ENCODE assay signal across 9 mouse cellular contexts in genomic region chr16:44555791-44556709, GRCm38 (mm10). TPM values are rescaled to one million over a fixed set of nuclear protein-coding genes. Genes with fewer than 3 reads are reported as not detected.
A peak's percentile ranks its signal among the peaks of the same experiment; 100 is the strongest.
DNase-seq lines count a peak whose midpoint lies in the region; ATAC-seq and TF ChIP-seq lines count a peak whose summit lies in the region.
"Had no signal": no experiment of that assay in that cellular context is flagged by ENCODE, and none has a peak within 500 bp of the region (broad histone marks: within the 10 kb centered on the region; RNA-seq: fewer than 3 reads in every experiment).

No protein-coding gene starts in this region.

- WGBS in heart, embryonic 13.5 days: 65% methylated on average over 9 of the region's 9 CpGs
- WGBS in forebrain, embryonic 16.5 days: 20% methylated on average over 9 of the region's 9 CpGs
- WGBS in midbrain, embryonic 12.5 days: 30% methylated on average over 9 of the region's 9 CpGs

- H3K9me3 ChIP-seq in heart, embryonic 13.5 days: no peaks in the 10 kb centered on the region
- H3K9me3 ChIP-seq in forebrain, embryonic 16.5 days (ENCODE audit: control insufficient read depth, low read length): no peaks in the 10 kb centered on the region
- no peaks in the 10 kb centered on the region for H3K9me3 ChIP-seq in midbrain, embryonic 12.5 days
- H3K9me3 ChIP-seq: liver, embryonic 15.5 days had no signal

- H3K4me3 ChIP-seq in heart, embryonic 13.5 days: peak overlapping the region; percentile 85
- H3K4me3 ChIP-seq in cortical plate, adult 2 months (ENCODE audit: insufficient read depth, low read length): peak overlapping the region; percentile 90
- H3K4me3 ChIP-seq in forebrain, embryonic 16.5 days (replicated peaks; ENCODE audit: low read length): peak overlapping the region; percentile 86
- peak overlapping the region; percentile 91 for H3K4me3 ChIP-seq in midbrain, embryonic 12.5 days
- H3K4me3 ChIP-seq: liver, embryonic 15.5 days had no signal

- no peaks in the 10 kb centered on the region for H3K36me3 ChIP-seq in heart, embryonic 13.5 days
- no peaks in the 10 kb centered on the region for H3K36me3 ChIP-seq in forebrain, embryonic 16.5 days (ENCODE audit: control insufficient read depth, insufficient read depth)
- H3K36me3 ChIP-seq in midbrain, embryonic 12.5 days: no peaks in the 10 kb centered on the region
- H3K36me3 ChIP-seq: liver, embryonic 15.5 days had no signal

- peak overlapping the region; percentile 86; the same call in 1 of the 2 replicates for H3K27ac ChIP-seq in heart, embryonic 13.5 days (replicated peaks)
- H3K27ac ChIP-seq in cortical plate, adult 2 months (ENCODE audit: insufficient read depth, low read length): no peak overlapping the region
- no peak overlapping the region for H3K27ac ChIP-seq in forebrain, embryonic 16.5 days (ENCODE audit: low read length)
- peak overlapping the region; percentile 95 for H3K27ac ChIP-seq in midbrain, embryonic 12.5 days (replicated peaks)
- H3K27ac ChIP-seq: liver, embryonic 15.5 days had no signal

- TF ChIP-seq POLR2A in cortical plate, adult 2 months (IDR thresholded peaks at IDR 0.05; ENCODE audit: extremely low read depth, insufficient read depth, low read length): no peak

- no peak for TF ChIP-seq CTCF in cortical plate, adult 2 months (IDR thresholded peaks at IDR 0.05; ENCODE audit: extremely low read depth, insufficient read depth, low read length)

- peak overlapping the region; percentile 79 for H3K4me2 ChIP-seq in heart, embryonic 13.5 days
- H3K4me2 ChIP-seq in forebrain, embryonic 16.5 days (ENCODE audit: low read length): peak overlapping the region; percentile 89
- H3K4me2 ChIP-seq in midbrain, embryonic 12.5 days (replicated peaks): peak overlapping the region; percentile 61
- H3K4me2 ChIP-seq: liver, embryonic 15.5 days had no signal

- H3K4me1 ChIP-seq in heart, embryonic 13.5 days: peaks cover 47% of the 10 kb centered on the region
- peaks cover under 1% of the 10 kb centered on the region; the same call in 1 of the 2 replicates for H3K4me1 ChIP-seq in cortical plate, adult 2 months (ENCODE audit: control insufficient read depth, insufficient read depth, low read length)
- peaks cover 51% of the 10 kb centered on the region for H3K4me1 ChIP-seq in forebrain, embryonic 16.5 days (replicated peaks; ENCODE audit: control insufficient read depth, insufficient read depth, low read length)
- H3K4me1 ChIP-seq in midbrain, embryonic 12.5 days: peaks cover 75% of the 10 kb centered on the region

- DNase-seq in heart, postnatal 14 days: no peak
- DNase-seq in layer of hippocampus, adult 9-10 months (ENCODE audit: low spot score): no peak
- DNase-seq in left cerebral cortex, postnatal 25 days (ENCODE audit: low spot score in 2 of 2): no peak

- H3K9ac ChIP-seq in heart, embryonic 13.5 days: peak overlapping the region; percentile 93; the same call in 1 of the 2 replicates
- peak overlapping the region; percentile 5; the same call in 1 of the 2 replicates for H3K9ac ChIP-seq in forebrain, embryonic 16.5 days (replicated peaks; ENCODE audit: low read depth, low read length)
- H3K9ac ChIP-seq in midbrain, embryonic 12.5 days (replicated peaks): peak overlapping the region; percentile 95
- H3K9ac ChIP-seq: liver, embryonic 15.5 days had no signal

- no peak for ATAC-seq in heart, embryonic 13.5 days (ENCODE audit: extremely low read depth, insufficient number of reproducible peaks, low FRiP score, low TSS enrichment)
- ATAC-seq in forebrain, embryonic 16.5 days: no peak
- no peak for ATAC-seq in midbrain, embryonic 12.5 days (ENCODE audit: low FRiP score, low read depth)
- ATAC-seq in megakaryocyte-erythroid progenitor cell, adult 5-6 weeks (replicated peaks; ENCODE audit: low FRiP score, low TSS enrichment, poor library complexity, severe bottlenecking): no peak

- no peaks in the 10 kb centered on the region for H3K27me3 ChIP-seq in heart, embryonic 13.5 days (replicated peaks)
- no peaks in the 10 kb centered on the region for H3K27me3 ChIP-seq in forebrain, embryonic 16.5 days (replicated peaks; ENCODE audit: control insufficient read depth, insufficient read depth, low read length)
- no peaks in the 10 kb centered on the region; the same call in 1 of the 2 replicates for H3K27me3 ChIP-seq in midbrain, embryonic 12.5 days

- intact Hi-C loops in heart, postnatal 14 days (cut with DNase I): loop anchor here (5.0 kb wide), 2 partner anchors 69 to 76 kb away; no protein-coding TSS in a partner anchor
- intact Hi-C loops in left cerebral cortex, postnatal 25 days (cut with DNase I): loop anchor here (5.0 kb wide), 2 partner anchors 44 to 64 kb away; no protein-coding TSS in a partner anchor

RNA-seq across cellular contexts. Expression of gene Boc, which starts 2.6 kb away (rescaled TPM):
- polyA plus RNA-seq in heart, embryonic 13.5 days (2015; fragmentation: Nextera tagmentation; extraction: Ambion mirVana): 7.8 and 10.0 TPM in 2 replicates
- 1 to 10 TPM; 7.1 to 8.6 TPM for total RNA-seq in heart, postnatal 14 days (2021)
- 14.2 and 14.3 TPM in 2 replicates for polyA plus RNA-seq in cortical plate, adult 2 months (2012; rRNA removed)
- polyA plus RNA-seq in forebrain, embryonic 16.5 days (2015; fragmentation: Nextera tagmentation; extraction: Ambion mirVana): 15.2 and 17.6 TPM in 2 replicates
- polyA plus RNA-seq in midbrain, embryonic 12.5 days (2016; fragmentation: Nextera tagmentation; extraction: Ambion mirVana): 52.4 and 67.7 TPM in 2 replicates
- not detected in 2 replicates for total RNA-seq in megakaryocyte-erythroid progenitor cell, adult 5-6 weeks (2014; fragmentation: Nextera tagmentation)
- total RNA-seq in megakaryocyte-erythroid progenitor cell, adult 5-6 weeks (2017): not detected in 2 replicates
- 10 to 100 TPM; 19.9 TPM for total RNA-seq in left cerebral cortex, postnatal 25 days (2021)

Comparison
In these comparisons a context has a peak if more than half of its experiments do, and no peak if none do; other contexts are left out.
1. H3K27ac ChIP-seq: peak in heart, embryonic 13.5 days (single experiment) and midbrain, embryonic 12.5 days (single experiment); none in cortical plate, adult 2 months (single experiment) and forebrain, embryonic 16.5 days (single experiment).
2. H3K9ac ChIP-seq: peak in every context shown above with its lines; median percentile 95 in midbrain, embryonic 12.5 days; 93 in heart, embryonic 13.5 days; 5 in forebrain, embryonic 16.5 days.
3. Peak in every context shown above with its lines, with median percentiles within 50 percentile points of each other: H3K4me2 ChIP-seq and H3K4me3 ChIP-seq.